Mouse (Mus musculus) 416B (cell line): Measurements from ENCODE around the gene Opn1sw.
"Not testable (repeated sequence)": the region's sequence is repeated elsewhere in the genome, so short reads cannot be mapped to it uniquely, and the experiment has no call there.

Experiments
- DNase-seq: peaks from one replicate; pipeline ENCODE4 v3.0.0; 2011; ENCODE audit warnings: low read depth

Opn1sw gene

GRCm38 (mm10) chr6:29395910-29396713 lies 7.8 kb upstream of the Opn1sw start, which contains the start of gene Ccdc136:
Gene Ccdc136, plus strand, starts transcription at chr6:29396309.
- DNase-seq: no peak

GRCm38 (mm10) chr6:29394286-29394685 lies 6.0 kb upstream of the Opn1sw start:
- DNase-seq: no peak

GRCm38 (mm10) chr6:29391802-29392201 lies 3.5 kb upstream of the Opn1sw start:
- DNase-seq: peak; percentile 22

DNA sequence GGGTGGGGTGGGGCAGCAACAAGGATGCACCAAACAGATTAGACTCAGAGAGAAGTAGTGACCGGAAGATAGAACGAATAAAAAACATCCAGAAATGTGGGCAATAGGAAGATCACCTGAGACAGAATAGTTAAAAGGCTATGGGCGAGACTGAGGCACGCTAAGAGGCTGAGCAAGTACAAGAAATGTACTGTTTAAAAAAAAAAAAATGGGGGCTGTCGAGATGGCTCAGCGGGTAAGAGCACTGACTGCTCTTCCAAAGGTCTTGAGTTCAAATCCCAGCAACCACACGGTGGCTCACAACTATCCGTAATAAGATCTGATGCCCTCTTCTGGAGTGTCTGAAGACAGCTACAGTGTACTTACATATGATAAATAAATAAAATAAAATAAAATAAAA lies 3.0 kb upstream of the Opn1sw start:
- not testable (repeated sequence) for DNase-seq

DNA sequence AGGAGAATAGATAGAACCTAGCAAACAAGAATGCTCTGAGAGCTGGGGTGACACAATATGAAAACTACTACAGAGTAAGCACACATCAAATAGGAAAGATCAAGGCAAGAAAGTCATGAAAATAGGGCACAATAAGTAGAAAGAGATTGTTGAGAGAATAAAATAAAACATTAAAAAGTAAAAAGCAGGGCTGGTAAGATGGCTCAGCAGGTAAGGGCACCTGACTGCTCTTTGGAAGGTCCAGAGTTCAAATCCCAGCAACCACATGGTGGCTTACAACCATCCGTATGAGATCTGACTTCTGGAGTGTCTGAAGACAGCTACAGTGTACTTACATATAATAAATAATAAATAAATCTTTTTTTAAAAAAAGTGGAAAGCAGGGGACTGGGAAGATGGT lies 2.2 kb upstream of the Opn1sw start:
- DNase-seq: not testable (repeated sequence)

- no peak for DNase-seq
Observed at GRCm38 (mm10) chr6:29389425-29389824, 1.2 kb upstream of the Opn1sw start.

- DNase-seq: peak; percentile 91
Observed at GRCm38 (mm10) chr6:29388606-29389080, 375 bp upstream of the Opn1sw start.

DNA sequence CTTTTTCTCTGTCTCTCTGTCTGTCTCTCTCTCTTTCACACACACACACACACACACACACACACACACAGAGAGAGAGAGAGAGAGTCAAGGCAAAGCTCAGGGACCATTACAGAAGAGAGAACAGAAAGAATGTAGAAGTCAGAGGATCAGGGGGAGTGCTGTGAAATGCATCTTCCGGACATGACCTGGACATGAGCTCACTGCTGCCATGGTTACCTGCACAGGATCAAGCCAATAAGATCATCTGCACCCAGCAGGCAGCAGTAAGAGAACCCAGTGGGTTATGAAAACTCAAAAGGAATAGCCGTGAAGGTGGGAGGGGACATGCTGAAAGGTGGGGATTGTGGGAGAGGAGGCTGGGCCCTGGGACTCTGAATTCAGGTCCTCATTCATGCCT lies 5.8 kb downstream of the Opn1sw start:
- no peak for DNase-seq

DNA sequence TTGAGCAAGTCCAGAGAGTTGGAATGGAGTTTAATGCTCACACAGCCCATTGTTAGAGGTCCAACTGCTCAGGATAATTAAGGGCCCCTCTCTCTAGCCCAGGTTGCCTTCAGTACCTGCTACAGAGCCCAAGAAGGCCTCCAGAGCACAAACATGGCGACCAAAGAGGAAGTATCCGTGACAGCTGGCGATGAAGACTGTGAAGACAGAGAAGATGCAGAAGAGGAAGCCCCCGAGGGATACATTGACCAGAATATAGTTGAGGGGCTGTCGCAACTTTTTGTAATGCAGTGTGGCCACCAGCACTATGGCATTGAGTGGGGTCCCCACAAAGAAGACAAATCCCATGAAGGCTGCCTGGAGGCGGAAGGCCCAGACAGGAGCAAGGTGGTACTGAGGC lies 8.3 kb downstream of the Opn1sw start:
- DNase-seq: no peak

GRCm38 (mm10) chr6:29378678-29379077 lies 9.6 kb downstream of the Opn1sw start:
- no peak for DNase-seq

DNA sequence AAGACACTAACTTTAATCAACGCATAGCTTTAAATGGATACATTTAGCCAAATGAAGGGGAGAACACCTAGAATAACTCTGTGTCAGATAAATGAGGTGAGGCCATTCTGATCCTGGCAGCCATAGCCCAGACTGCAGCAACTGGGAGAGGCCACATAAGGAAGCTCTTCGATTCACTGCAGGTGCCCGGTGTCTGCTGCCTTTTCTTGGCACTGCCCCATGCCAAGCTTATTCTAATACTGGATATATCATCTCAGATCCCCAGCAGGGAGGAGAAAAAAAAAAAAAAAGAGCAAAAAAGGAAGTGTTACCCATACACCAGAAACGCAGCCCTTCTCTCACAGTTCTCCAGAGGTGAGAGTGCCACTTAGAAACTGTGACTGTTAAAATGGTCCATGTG lies 10.9 kb downstream of the Opn1sw start:
- no peak for DNase-seq

DNA sequence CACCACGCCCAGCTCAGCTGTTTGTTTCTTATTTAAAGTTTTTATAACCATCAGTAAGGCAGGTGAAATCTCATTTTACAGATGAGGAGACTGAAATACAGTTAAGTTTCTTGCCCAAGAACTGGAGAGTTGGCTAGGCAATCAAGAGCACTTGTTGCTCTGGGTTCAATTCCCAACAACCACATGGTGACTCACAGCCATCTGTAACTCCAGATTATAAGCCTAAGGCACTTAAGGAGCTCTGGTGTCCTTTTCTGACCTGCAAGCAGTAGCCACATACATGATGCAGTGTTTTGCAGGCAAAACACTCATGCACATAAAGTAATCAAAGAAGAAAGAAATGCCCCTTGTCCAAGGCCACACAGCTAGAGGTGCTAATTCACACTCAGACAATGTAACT lies 23.0 kb downstream of the Opn1sw start:
- DNase-seq: peak; percentile 50

- no peak for DNase-seq
Observed at GRCm38 (mm10) chr6:29363129-29363515, 25.1 kb downstream of the Opn1sw start.

DNA sequence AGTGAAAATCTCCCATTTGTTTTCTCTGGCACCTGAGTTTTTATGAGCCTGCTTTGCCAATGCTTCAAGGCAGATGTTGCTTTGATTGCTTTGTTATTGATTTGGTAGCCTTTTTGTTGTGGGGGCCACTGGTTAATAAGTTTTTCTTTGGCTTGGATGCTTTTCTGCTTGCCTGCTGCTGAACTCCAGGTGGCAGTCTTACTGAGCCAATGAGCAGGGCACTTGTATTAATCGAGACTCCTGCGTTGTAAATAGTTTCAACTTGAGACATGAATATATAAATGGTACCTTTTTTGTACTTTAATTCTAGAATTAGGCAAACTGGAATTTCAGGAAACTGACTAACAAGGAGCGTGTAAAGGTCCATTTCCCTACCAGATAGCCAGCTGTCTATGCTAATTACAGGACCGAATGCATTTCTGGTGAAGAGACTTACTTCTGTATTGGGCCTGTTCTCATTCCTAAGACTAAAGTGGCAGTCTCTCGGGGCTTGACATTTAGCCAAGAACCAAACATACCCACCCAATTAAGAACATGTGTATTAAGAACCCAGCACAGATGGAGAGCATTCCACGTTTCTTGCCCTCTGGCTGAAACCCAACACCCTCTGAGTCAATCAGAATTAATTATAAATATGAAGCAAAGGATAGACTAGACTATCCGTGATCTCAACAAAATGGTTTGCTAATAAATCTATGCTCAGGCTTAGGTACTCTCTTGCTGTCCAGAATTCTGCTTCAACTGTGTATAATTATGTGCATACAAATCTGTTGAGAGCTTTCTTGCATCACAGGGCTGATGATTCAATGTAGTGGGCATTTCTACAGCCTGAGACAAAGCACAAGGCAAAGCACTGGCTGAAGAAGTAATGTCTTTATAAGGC lies 25.8 kb downstream of the Opn1sw start:
- no peak for DNase-seq

- no peak for DNase-seq
Observed at GRCm38 (mm10) chr6:29360211-29360610, 28.1 kb downstream of the Opn1sw start.

DNA sequence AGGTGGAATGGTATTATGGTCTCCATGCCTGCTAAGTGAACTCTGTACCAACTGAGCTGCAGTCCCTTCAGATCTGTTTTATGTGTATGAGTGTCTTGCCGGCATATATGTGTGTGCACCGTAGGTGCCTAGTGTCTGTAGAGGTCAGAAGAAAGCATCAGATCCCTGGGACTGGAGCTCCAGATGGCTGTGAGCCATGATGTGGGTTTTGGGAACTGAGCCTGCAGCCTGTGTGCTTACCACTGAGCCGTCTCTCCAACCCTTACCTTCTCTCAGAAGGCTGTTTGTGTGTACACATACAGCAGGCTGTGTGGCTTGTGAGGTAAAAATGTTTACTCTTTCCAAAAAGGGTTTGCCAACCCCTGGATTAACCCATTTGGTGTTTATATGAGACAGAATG lies 28.9 kb downstream of the Opn1sw start:
- DNase-seq: no peak

DNA sequence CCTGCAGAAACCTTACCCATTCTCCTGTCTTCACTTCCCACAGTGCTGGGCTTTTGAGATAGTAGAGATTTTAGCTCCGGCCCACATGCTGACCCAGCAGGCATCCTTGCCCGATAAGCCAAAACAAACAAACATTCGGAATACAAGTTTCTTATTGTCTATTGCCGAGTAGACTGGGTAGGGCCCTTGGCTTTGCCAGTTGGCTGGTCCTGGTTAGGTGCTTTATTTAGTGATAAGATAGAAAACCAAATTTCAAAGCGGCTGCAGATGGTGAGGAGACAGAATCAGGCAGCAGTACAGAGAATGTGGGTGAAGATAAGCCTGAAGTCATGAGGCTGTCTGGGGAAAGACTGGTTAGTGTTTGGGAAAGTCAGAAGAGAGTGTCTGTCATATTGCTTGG lies 35.5 kb downstream of the Opn1sw start:
- no peak for DNase-seq

GRCm38 (mm10) chr6:29351613-29352012 lies 36.7 kb downstream of the Opn1sw start:
- DNase-seq: peak; percentile 42

DNA sequence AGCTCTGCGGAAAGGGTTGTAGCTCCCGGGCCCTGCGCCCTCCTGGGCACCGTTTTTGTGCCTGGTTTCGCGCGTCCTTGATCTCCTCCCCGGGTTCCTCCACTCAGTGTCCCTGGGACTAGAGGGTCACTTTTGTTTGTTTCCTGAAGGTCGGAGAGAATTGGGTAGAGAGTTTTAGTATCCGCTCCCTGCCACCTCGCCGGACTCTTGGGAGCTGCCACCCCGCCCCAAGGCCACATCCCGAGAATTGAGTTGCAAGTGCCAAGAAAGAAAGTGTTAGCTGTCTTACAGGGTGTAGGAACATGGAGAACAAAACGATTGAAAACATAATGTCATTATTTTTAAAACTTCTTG lies 39.9 kb downstream of the Opn1sw start:
- DNase-seq: no peak

DNA sequence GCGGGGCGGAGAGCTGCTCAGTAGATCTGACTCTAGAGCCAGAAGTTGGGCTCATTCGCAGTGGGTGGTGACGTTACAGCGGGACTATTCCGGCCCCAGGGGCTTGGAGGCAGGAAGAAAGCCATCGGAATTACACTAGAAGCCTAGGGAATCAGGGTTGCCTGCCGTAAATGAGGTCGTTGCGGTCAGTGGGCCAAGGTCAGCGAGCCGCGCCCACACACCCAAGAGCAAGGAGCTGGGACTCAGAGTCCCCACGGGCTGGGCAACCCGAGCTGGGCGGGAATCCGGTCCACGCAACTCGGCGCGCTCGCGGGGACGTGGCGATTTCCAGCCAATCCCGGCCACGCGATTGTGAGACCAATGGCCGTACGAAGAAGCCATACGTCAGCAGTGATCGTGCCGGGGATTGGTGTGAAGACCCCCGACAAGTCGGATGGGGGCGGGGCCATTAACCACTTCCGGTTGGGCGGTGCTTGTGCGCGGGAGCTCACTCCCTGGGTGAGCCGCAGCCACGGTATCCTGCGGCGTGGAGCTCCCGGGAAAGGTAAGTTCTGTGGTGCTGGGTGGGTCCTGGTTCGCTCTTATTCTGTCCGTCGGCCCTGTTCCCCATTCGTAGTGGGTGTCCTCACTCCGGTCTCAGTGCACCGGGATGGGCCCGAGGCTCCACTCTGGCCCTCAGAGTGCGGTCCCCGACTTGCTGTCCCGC lies 40.5 kb downstream of the Opn1sw start, which contains the start of gene Calu:
Gene Calu (plus strand): TSS at position 405 of the 706 bp plus-strand sequence.
- peak; percentile 98 for DNase-seq

DNA sequence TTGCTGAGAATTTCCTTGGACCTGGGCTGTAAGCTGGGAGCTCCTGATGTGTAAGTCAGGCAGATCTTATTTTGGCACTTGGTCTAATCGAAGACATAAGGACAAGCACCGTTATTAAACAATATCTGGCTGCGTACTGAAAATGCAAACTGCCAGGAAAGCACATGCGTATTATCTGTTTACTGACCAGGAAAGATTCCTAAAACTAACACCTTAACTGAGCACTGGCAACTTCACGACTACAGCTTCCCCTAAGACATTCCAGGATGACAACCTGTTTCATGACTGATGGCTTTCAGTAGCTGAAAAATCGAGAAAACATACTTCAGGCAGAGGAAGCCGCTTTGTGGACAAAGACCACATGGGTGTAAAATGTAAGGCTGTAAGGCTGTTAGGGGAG lies 41.1 kb downstream of the Opn1sw start:
- peak; percentile 17 for DNase-seq

GRCm38 (mm10) chr6:29346512-29346911 lies 41.8 kb downstream of the Opn1sw start:
- not testable (repeated sequence) for DNase-seq
